Mouse (Mus musculus): ENCODE measurements around the gene Kazn. TPM values are rescaled to one million over a fixed set of nuclear protein-coding genes. Genes with fewer than 3 reads are reported as not detected.

Kazn gene
- total RNA-seq, 2 experiments from 2014 or later: 3.4 to 4.3 TPM

DNA sequence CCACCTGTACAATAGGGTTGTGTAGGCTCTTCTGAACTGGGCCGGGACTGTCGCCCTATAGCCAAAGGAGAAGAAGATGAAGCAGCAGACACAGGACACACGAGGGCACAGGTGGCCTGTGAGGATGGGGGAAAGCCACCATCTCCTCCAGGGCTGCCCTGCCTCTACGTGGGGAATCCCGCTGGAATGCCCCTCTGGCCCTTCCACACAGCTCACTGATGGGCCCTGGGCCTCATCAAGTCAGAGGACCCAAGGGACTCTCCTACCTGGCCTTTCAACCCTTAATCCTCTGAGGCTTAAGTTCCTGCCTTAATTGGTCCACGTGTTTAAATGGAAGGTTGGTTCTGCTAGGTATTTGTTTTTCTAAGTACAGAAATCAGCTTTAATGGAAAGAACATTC lies 95.9 kb downstream of the Kazn start:
- no peak for DNase-seq (ENCODE audit: low spot score)
- intact Hi-C loops (cut with DNase I): loop anchor here (2.0 kb wide), 1 partner anchor 136 kb away; no protein-coding TSS in a partner anchor

DNA sequence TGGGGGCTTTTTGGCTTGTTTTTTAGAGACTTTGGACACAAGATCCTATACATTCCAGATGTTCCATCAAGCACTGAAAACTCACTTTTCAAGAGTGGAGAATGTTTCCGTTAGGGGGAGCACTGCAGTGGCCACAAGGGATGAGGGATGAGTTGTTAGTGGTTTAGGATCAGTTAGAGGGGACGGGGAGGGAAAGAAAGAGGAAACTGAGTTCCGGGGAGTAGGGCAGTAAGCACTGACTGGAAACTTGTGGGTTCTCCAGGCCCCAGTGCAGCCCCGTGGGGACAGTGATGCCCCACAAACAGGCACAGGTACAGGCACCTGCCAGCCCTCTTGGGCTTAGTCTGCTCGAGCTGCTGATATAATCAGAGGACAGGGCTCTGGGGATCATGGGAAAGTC lies 99.5 kb downstream of the Kazn start:
- DNase-seq (ENCODE audit: low spot score): no peak
- intact Hi-C loops (cut with DNase I): no loop called here

DNA sequence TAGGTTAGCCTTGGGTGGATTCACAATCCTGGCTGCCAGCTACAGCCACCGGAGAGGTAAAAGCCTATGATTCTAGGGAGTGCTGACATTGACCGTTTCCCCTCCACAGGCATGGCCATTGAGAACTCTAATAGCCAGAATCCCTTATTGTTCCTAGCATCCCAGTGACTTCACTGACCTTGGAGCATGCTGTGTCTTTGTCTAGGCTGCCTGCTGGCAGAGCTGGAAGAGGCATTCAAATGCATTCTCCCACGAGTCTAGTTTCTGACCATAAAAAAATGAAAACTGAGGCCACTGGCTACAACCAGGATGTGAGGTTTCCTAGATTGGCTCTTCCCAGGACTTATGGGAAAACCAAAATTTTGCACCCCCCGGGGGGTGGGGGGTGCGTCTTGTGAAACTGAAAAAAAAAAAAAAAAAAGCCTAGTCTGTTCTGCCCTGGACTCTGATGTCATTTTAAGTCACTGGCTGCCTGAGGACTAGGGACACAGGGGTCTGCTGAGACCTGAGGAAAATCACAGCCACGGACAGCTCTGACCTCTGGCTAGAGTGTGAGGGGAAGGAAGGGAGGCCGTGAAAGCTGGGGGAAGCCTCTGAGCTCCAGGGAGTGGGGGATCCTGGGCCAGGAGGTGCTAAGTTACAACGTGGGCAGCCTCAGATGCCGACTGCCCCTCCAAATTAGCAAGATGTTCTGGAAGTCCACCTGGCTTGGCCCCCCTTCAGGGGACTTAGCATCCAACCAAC lies 100.7 kb downstream of the Kazn start:
- no peak for DNase-seq (ENCODE audit: low spot score)
- intact Hi-C loops (cut with DNase I): no loop called here

DNA sequence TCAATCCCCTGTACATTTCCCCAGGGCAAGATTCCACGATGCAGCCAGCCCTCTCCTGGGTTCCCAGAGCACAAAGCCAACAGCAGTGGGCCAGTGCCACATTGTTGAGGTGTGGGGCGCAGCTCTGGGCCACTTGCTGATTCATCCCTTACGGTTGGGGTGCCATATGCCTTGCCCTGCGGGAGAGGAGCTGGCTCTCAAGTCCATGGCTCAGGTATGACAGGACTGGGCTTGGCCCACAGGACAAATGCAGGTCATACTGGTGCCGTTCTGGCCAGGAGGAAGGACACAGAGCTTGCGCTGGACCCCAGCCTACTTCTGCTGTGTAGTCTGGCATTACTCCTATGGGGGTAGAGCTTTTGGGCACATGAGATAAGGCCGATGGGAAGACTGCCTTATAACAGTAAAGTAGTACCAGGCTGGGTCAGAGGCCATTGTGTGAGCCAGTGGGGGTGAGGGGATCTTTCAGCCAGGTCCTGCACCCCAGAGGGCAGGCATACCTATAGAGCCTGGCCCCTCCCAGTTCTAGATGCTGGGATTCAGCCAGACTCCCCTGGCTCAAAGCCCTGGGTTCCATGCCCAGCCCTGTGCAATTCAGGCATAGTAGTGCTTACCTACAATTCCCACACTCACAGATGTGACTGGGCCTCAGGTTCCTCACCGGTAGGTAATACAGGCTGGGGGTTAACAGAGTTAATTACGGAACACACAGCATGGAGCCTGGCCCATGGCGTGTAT lies 102.3 kb downstream of the Kazn start:
- intact Hi-C loops (cut with DNase I): no loop called here
- no peak for DNase-seq (ENCODE audit: low spot score)

DNA sequence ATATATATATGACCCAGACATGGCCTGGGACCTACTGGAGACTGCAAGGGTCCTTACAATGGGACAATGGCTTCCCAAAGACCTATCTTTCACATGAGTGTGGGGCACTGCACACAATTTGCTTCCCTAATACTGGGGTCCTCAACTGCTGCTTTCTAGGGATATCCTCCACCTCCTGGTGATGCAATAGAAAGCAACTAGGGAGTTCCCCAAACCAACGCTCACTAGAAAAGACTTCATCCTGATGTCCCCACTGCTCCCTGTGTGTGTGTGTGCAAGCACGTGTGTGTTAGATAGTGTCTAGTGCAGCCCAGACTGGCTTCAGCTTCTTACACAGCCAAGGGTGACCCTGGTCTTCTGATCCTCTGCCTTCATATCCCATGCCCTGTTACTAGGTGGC lies 103.7 kb downstream of the Kazn start:
- DNase-seq (ENCODE audit: low spot score): no peak
- intact Hi-C loops (cut with DNase I): no loop called here

DNA sequence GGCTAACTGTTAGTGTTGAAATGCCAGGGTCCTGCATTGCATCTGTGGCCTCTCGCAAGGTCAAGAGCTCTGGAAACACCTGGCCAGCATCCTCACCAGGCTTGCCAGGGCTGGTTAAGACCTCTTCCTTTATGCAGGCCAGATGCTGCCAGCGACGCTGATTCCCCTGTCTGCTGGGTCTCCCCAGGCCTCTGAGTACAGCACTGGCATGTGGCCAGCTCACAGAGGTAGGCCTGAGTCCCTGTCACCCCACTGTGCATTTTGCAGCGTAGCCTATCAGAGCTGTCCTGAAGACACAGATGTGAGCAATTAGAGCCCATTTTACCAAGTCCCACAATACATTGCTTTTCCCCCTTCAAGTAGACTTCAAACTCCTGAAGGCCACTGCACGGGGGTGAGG lies 109.0 kb downstream of the Kazn start:
- no peak for DNase-seq (ENCODE audit: low spot score)
- intact Hi-C loops (cut with DNase I): no loop called here

DNA sequence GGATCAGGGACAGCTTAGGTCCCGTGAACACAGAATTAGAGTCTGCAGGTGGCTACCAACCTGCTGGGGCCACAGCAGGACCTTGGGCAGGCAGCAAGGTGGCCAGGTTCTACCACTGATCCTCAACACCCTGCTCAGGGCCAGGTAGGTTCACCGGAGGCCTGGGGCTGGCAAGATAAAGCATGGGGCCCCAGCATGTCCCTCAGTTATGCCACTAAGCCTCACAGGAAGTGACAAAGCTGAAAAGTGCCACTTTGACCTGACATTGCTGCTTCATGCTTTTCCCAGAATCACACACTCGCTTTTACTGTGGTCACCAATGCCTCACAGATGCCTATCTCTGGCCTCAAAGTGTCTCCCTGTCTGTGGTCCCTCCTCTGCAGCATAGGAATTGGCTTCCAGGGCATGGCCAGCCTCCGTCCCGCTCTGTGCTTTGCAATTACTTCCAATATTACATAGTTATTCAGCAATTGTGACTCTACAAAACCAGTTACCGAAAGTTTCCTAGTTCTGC lies 111.9 kb downstream of the Kazn start:
- no peak for DNase-seq (ENCODE audit: low spot score)
- intact Hi-C loops (cut with DNase I): no loop called here

DNA sequence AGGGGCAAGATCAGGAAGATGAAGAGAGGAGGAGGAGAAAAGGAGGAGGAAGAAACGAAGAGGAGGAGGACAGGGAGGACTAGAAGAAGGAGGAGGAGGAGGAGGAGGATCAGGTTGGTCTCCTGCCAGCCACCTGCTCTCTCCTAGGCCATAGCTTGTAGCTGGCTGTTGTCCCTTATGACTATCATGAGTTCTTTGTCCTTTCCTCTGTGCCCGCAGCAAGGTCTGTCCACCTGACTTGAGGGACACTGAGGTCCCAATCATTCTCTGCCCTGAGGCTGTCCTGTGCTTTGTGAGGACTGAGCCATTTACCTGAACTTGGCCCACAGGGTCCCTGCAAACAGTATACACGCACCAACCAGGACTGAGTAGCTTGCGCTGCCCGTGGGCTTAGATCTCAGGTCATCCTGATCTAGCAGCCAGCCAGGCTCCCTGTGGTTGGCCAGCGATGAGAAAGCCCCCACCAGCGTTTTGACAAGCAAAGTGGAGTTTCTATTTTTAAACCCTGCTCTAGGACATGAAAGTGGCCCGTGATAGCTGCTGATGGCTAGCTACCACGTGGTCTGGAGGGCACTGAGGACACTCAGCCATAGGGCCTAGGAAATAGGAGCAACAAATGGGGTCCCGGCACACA lies 112.4 kb downstream of the Kazn start:
- intact Hi-C loops (cut with DNase I): no loop called here
- peak; percentile 13 for DNase-seq (ENCODE audit: low spot score)

DNA sequence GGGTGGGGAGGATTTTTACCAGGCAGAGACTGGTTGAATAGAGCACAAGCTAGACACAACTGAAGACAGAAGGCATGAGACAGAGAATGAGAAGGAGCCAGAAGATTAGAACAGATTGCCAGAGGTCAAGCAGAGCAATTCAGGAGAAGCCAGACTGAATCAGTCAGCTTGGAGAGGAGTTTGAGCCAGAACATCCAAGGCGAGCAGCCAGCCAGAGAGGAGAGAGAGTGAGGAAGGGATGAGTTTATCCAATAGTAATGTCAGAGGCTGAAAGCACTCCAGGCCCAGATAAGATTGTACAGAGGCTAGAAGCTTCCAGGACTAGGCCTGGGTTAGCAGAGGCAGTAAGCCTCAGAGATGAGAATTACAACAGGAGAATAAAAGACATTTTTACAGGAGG lies 118.0 kb downstream of the Kazn start:
- no peak for DNase-seq (ENCODE audit: low spot score)
- intact Hi-C loops (cut with DNase I): no loop called here

DNA sequence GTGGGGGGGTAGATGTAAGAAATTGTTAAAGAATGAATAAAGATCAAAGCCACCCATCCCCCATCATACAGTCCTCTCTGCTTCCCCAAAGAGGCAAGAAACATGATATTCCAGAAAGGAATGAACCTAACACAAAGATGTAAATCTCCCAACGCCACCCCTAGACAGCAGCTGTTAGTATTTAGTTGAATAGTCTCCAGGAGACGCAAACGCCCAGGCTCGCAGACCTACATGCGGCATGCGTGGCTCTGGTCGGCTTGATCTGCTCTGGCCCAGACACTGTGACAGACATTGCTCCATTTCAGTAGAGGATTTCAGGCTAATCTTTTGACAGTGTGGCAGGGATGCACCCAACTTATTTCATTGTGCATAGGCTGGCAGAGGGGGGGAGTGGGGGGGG lies 120.7 kb downstream of the Kazn start:
- intact Hi-C loops (cut with DNase I): no loop called here
- no peak for DNase-seq (ENCODE audit: low spot score)

DNA sequence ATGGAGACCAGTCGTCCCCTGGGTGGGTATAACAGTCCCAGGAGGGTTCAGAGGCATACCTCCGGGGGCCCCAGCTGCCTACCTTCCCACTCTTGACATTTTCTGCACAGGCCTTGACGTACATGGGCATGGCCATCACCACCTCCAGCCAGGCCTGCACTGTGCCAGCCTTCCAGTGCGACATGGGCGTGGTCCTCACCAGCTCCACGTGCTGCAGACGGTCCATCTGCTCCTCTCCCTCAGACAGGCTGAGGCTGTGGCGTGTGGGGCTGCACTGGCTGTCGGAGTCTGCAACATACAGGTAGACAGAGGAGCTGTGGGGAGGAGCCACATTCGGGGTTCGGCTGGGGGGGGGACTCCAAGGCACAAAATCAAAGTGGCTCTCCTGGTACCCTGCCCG lies 121.2 kb downstream of the Kazn start:
- no peak for DNase-seq (ENCODE audit: low spot score)
- intact Hi-C loops (cut with DNase I): no loop called here

DNA sequence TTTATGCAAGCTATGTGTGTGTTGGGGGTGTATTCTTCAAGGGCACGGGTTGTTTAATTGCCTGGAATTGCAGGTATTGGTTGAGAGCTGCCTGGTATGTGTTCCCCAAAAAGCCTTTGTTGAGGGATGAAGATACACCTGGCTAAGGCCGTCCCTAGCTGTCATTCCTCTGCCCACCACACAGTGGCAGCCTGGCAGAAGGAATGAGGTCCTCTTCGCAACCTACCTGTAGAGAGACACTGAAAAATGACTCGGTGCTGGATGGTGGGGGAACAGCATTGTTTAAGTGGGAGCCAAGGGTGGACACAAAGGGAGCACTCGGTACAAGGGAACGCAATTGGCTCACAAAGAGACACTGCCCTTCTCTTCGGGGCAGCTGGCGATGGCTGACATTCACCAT lies 125.9 kb downstream of the Kazn start:
- intact Hi-C loops (cut with DNase I): loop anchor here (1.0 to 5.0 kb wide), 2 partner anchors 31 to 234 kb away; no protein-coding TSS in a partner anchor
- DNase-seq (ENCODE audit: low spot score): no peak

DNA sequence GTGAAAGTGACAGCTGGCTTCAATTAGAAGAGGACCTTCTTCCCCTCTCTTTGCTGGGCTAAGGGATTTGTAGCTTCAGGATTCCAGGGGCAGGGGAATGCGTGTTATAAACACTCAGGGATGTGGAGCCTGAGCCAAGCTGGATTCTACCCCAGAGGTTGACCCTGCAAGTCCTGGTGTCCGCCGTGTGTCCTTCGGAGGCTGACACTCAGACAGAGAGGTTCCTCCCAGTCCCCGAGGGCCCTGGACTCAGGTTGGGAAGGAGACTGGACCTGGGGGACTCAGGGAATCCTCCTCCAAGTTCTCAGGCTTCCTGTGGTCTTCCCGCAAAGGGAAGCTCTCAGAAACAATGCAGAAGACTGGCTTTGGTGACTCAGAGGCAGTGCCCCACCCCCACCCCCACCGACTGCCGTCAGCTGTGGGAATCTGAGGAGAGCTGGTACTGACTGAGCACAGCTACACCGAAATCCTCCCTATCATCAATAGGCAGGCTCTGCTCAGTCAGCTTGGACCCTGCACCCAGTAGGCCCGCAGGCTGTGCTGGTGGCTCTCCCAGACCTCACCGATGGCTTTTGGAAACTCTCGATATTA lies 136.0 kb downstream of the Kazn start:
- no peak for DNase-seq (ENCODE audit: low spot score)

DNA sequence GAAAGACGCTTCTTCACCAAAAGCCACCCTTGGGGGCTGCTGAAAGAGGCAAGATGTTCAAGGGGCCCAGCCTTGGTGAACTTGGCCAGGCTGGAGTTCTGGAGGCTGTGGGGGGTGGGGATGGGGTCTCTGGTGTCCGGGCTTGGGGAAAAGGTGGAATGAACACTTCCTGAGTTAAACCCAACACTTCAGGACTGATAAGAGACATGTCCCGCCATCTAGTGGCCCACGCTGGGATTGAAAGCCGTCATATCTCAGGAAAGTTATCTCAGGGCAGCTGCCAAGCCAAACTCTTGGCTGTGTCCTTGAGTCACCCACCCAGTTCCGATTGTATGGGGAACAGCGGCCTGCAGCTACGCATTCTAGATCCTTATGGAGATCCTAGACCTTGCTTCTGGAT lies 140.9 kb downstream of the Kazn start:
- intact Hi-C loops (cut with DNase I): loop anchor here (1.0 kb wide), 1 partner anchor 93 kb away; no protein-coding TSS in a partner anchor
- DNase-seq (ENCODE audit: low spot score): peak; percentile 64

More for the DNA sequence above, 136.0 kb downstream of the Kazn start:
- intact Hi-C loops (cut with DNase I): no loop called here

DNA sequence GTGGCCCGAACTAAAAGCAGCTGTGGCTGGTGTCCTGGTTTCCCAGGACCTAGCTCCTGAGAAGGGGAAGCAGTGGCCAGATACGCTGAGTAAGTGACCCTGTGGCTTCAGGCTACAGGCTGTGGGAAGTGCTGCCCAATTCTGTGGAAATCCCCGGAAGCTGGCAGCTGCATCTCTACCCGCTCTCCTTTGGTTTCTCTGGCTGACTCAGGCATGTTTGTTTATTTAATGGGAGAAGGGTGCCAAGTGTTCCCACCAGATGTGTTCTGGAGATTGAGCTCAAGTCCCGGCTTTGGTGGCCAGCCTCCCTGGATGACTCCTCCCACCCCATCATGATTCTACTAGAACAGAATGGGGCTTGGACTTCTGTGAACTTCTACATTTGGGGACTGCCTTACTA lies 141.3 kb downstream of the Kazn start:
- peak; percentile 71 for DNase-seq (ENCODE audit: low spot score)
- intact Hi-C loops (cut with DNase I): loop anchor here (1.0 kb wide), 1 partner anchor 93 kb away; no protein-coding TSS in a partner anchor

DNA sequence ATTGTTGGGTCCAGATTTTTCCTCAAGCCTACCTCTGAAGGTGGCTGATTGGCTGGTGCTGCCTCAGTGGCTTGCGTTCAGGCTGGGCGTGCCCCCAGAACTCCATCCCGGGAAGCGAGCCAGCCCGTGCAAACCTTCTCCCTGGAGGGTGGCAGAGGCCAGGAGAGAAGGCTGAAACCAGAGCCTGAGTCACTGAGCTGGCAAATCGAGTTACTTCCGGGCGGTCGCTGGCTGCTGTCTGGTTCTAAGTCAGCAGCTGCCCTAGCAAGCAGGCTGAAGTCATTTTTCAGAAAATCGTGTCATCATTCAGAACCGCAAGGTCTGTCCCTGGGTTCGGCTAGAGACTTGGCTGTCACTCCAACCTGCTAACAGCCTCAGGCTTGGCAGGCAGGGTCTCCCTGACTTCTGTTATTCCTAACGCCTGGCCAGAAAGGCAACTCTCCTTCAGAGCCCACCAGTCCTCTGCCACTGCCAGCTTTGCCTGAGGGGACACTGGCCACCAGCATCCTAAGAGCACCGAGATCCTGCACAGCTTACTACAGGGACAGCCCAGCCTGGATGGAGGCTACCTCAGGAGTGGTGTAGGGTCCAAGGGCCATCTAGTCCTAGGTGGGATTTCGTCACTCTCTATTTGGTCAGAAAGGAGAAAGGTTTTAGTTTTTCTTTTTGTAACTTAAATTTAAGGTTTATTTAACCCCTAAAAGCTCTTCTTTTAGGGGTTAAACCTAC lies 143.5 kb downstream of the Kazn start:
- DNase-seq (ENCODE audit: low spot score): peak; percentile 75
- intact Hi-C loops (cut with DNase I): no loop called here

DNA sequence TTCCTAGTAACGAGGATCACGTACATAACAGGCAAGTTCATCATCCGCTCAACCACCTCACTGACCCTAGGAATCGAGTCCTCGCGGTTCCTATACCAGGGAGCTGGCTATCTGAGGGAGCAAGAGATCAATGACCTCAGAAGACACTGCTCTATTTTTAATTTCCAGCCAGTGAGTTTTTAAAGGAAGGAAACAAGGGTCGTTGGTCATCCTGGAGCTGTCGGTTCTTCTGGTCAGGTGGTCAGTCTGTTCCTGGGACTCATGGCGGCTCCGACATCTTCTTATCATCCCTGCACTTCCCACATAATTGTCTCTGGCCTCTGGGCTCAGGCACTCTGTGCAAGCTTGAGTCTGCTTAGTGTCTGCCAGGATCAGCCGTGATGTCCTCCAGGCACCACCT lies 144.8 kb downstream of the Kazn start:
- DNase-seq (ENCODE audit: low spot score): no peak
- intact Hi-C loops (cut with DNase I): no loop called here

DNA sequence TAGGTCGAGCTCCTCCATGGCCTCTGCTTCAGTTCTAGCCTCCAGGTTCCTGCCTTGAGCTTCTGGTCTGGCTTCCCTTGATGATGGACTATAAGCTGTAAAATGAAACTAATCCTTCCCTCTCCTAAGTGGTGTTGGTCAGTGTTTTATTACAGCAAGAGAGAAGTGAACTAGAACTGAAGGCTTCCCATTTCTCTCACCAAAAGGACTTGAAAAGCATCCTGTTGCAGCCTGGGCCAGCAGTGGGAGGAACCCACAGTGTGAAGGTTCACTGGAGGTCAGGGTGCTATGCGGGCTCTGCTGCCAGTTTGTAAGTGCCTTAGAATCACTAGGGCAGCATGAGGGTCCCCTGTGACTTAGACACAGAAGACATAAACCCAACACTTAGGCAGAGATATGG lies 148.1 kb downstream of the Kazn start:
- DNase-seq (ENCODE audit: low spot score): no peak
- intact Hi-C loops (cut with DNase I): no loop called here

DNA sequence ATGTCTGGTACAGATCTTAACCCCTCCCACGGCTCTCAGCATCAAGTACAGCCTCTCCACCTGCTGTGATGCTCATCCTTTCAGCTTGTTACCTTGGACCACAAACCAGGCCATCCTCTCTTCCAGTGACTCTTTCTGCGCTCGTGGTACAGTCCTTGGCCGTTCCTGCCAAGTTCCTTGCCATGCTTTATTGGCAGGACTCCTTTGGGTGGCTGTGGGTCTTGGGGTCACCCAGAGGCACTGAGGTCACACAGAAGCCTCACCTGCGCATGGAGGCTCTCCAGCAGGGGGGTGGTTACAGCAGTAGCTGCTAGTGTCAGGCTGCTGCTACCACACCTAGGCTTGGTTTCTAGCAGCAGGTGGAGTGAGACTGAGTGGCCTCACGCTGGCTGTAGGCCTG lies 149.2 kb downstream of the Kazn start:
- intact Hi-C loops (cut with DNase I): no loop called here
- no peak for DNase-seq (ENCODE audit: low spot score)

DNA sequence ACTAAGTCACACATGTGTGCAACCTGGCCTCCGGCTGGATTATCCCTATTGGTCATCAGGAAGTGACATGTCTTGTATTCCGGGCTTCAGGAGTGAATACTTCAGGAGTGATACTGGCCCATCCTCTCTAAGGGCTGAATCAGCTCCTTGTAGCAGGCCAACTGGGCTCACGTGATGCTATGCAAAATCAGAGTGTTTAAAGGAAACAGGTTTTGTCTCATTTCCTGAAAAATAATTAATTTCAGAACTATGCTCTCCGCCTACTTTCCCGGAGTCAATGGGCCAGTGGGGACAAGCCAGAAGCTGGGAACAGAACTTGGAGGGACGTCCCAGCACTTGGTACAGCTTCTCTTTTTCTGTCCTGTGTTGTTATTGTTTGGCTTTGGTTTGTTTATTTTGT lies 150.4 kb downstream of the Kazn start:
- intact Hi-C loops (cut with DNase I): no loop called here
- DNase-seq (ENCODE audit: low spot score): no peak

All from heart, postnatal 25 days (tissue).